Mouse (Mus musculus): Measurements from ENCODE around the gene 1110059G10Rik. TPM values are rescaled to one million over a fixed set of nuclear protein-coding genes. Genes with fewer than 3 reads are reported as not detected.

Gene 1110059G10Rik
- polyA plus RNA-seq, 1 experiment from 2014 or later = 35.0 TPM

GRCm38 (mm10) chr9:122901047-122901446, 49.8 kb downstream of the 1110059G10Rik start:
- no peak overlapping the region for H3K27ac ChIP-seq (replicated peaks; ENCODE audit: low read depth, low read length)

More at GRCm38 (mm10) chr9:122901047-122901446, 49.8 kb downstream of the 1110059G10Rik start:
- Histone ChIP-seq H3K36me3 (ENCODE audit: control insufficient read depth, insufficient read depth, low read length) (peaks cover 6% of the 10 kb centered on the region; the same call in 1 of the 2 replicates), H3K4me2 (ENCODE audit: low read depth, low read length) (no peak overlapping the region), H3K4me1 (ENCODE audit: control insufficient read depth, insufficient read depth, low read length) (0 out of 2 replicates have a peak, but pooled peaks cover 3% of the 10 kb centered on the region), H3K27me3 (replicated peaks; ENCODE audit: control insufficient read depth, insufficient read depth, low read length) (no peaks in the 10 kb centered on the region), H3K9me3 (ENCODE audit: control insufficient read depth, low read length) (peaks cover under 1% of the 10 kb centered on the region; the same call in 1 of the 2 replicates), H3K9ac (ENCODE audit: low read depth, low read length) (no peak overlapping the region), H3K4me3 (ENCODE audit: low read depth, low read length) (no peak overlapping the region)
- no peak for DNase-seq (ENCODE audit: low spot score)
- ATAC-seq (ENCODE audit: low read depth) = no peak
- WGBS = 81% methylated on average over 2 of the region's 2 CpGs

Other genes starting within 250 kb of the 1110059G10Rik start
- gene Topaz1, start 203.7 kb downstream of the 1110059G10Rik start, polyA plus RNA-seq (2014; fragmentation: Nextera tagmentation; extraction: Ambion mirVana) = not detected in 2 replicates
- 6.1 and 7.2 TPM in 2 replicates for gene Tcaim, start 145.5 kb downstream of the 1110059G10Rik start, polyA plus RNA-seq (2014; fragmentation: Nextera tagmentation; extraction: Ambion mirVana)
- 0.35 and 0.58 TPM in 2 replicates for gene Gm35549, start 107.0 kb downstream of the 1110059G10Rik start, polyA plus RNA-seq (2014; fragmentation: Nextera tagmentation; extraction: Ambion mirVana)
- gene Zfp445, start 85.0 kb downstream of the 1110059G10Rik start, polyA plus RNA-seq (2014; fragmentation: Nextera tagmentation; extraction: Ambion mirVana) = 53.3 and 60.4 TPM in 2 replicates
- 2.0 and 2.9 TPM in 2 replicates for gene Zkscan7, start 65.3 kb downstream of the 1110059G10Rik start, polyA plus RNA-seq (2014; fragmentation: Nextera tagmentation; extraction: Ambion mirVana)
- 15.5 and 18.1 TPM in 2 replicates for gene Zfp105, start 27.9 kb downstream of the 1110059G10Rik start, polyA plus RNA-seq (2014; fragmentation: Nextera tagmentation; extraction: Ambion mirVana)
- 23.9 and 27.4 TPM in 2 replicates for gene Kif15, start within 50 bp of the 1110059G10Rik start, polyA plus RNA-seq (2014; fragmentation: Nextera tagmentation; extraction: Ambion mirVana)
- gene Tmem42, start 70.3 kb upstream of the 1110059G10Rik start, polyA plus RNA-seq (2014; fragmentation: Nextera tagmentation; extraction: Ambion mirVana) = 24.5 and 24.6 TPM in 2 replicates
- gene Tgm4, start 83.7 kb upstream of the 1110059G10Rik start, polyA plus RNA-seq (2014; fragmentation: Nextera tagmentation; extraction: Ambion mirVana) = 0.18 and 0.21 TPM in 2 replicates
- 51.2 and 57.4 TPM in 2 replicates for gene Zdhhc3, start 162.2 kb upstream of the 1110059G10Rik start, polyA plus RNA-seq (2014; fragmentation: Nextera tagmentation; extraction: Ambion mirVana)
- gene Exosc7, start 162.2 kb upstream of the 1110059G10Rik start, polyA plus RNA-seq (2014; fragmentation: Nextera tagmentation; extraction: Ambion mirVana) = 84.2 and 100 TPM in 2 replicates
- gene Clec3b, start 199.9 kb upstream of the 1110059G10Rik start, polyA plus RNA-seq (2014; fragmentation: Nextera tagmentation; extraction: Ambion mirVana) = 2.9 TPM in 2 replicates